Mouse (Mus musculus) C2C12 (cell line): ENCODE data around the gene Hdac4. TPM values are rescaled to one million over a fixed set of nuclear protein-coding genes. Genes with fewer than 3 reads are reported as not detected.

Experiments
- H3K27me3 ChIP-seq: one replicate; pipeline ENCODE4 v1.6.1; 2011; ENCODE audit not compliant: control insufficient read depth, insufficient read depth, insufficient read length
- H3K36me3 ChIP-seq: one replicate; pipeline ENCODE4 v1.6.1; 2011; ENCODE audit not compliant: control insufficient read depth, insufficient read depth
- H3K4me3 ChIP-seq: one replicate; pipeline ENCODE4 v1.5.1; 2011; ENCODE audit warnings: mild to moderate bottlenecking, control low read depth; ENCODE audit not compliant: poor library complexity, insufficient read depth, severe bottlenecking
- H3K79me2 ChIP-seq: one replicate; pipeline ENCODE4 v1.6.1; 2011; ENCODE audit not compliant: control insufficient read depth, insufficient read depth
- H3K79me3 ChIP-seq: one replicate; pipeline ENCODE4 v1.6.1; 2011; ENCODE audit warnings: low read depth, control low read depth
- H3ac ChIP-seq: one replicate; pipeline ENCODE3; 2011; ENCODE audit warnings: low read depth; ENCODE audit not compliant: control insufficient read depth, insufficient read length
- CEBPB ChIP-seq: IDR thresholded peaks from one replicate; pipeline ENCODE4 v1.6.1; 2011; ENCODE audit warnings: low read depth, mild to moderate bottlenecking, control low read depth, moderate library complexity
- CTCF ChIP-seq: IDR thresholded peaks from one replicate; pipeline ENCODE4 v1.5.1; 2011; ENCODE audit not compliant: control insufficient read depth, insufficient read depth, insufficient read length
- FOSL1 ChIP-seq: IDR thresholded peaks from one replicate; pipeline ENCODE4 v1.8.0; 2011; ENCODE audit warnings: mild to moderate bottlenecking, low read length; ENCODE audit not compliant: poor library complexity, insufficient read depth, severe bottlenecking
- MAX ChIP-seq: IDR thresholded peaks from one replicate; pipeline ENCODE4 v1.6.1; 2011; ENCODE audit warnings: mild to moderate bottlenecking, control low read depth
- MYOD1 ChIP-seq: IDR thresholded peaks from one replicate; pipeline ENCODE4 v1.6.1; 2011; ENCODE audit warnings: low read depth; ENCODE audit not compliant: control insufficient read depth, insufficient read length
- MYOG ChIP-seq: IDR thresholded peaks from one replicate; pipeline ENCODE4 v1.6.1; 2011; ENCODE audit not compliant: control insufficient read depth, insufficient read length; ENCODE audit errors: extremely low read depth
- USF1 ChIP-seq: IDR thresholded peaks from one replicate; pipeline ENCODE4 v1.6.1; 2011; ENCODE audit warnings: low read depth, mild to moderate bottlenecking, control low read depth, moderate library complexity
- polyA plus RNA-seq: library from polyadenylated mRNA; unstranded; fragments of >200 nt; fragmentation: generic; extraction: Trizol; gene quantifications from one replicate; pipeline ENCODE4 v1.2.1, GENCODE M21; 2012; ENCODE audit warnings: missing spikeins

Hdac4 gene
- polyA plus RNA-seq, 1 experiment: 9.6 TPM

- Histone ChIP-seq H3K79me3 (no peaks in the 10 kb centered on the region), H3K36me3 (no peaks in the 10 kb centered on the region), H3K79me2 (peaks cover 33% of the 10 kb centered on the region), H3ac (no peak overlapping the region), H3K27me3 (no peaks in the 10 kb centered on the region), H3K4me3 (no peak overlapping the region)
- TF ChIP-seq MYOD1: peak; percentile 42
- no peak for TF ChIP-seq CTCF
- no peak for TF ChIP-seq FOSL1
These were observed 154.2 kb downstream of the Hdac4 start for GRCm38 (mm10) chr1:92041290-92041689.

GRCm38 (mm10) chr1:92038714-92039113 is 156.8 kb downstream of the Hdac4 start:
- H3K27me3 ChIP-seq: no peaks in the 10 kb centered on the region
- H3K36me3 ChIP-seq: no peaks in the 10 kb centered on the region
- no peak overlapping the region for H3K4me3 ChIP-seq
- TF ChIP-seq MYOG: no peak
- no peak overlapping the region for H3ac ChIP-seq
- H3K79me3 ChIP-seq: no peaks in the 10 kb centered on the region
- peaks cover 26% of the 10 kb centered on the region for H3K79me2 ChIP-seq

- no peak for TF ChIP-seq FOSL1
- no peak for TF ChIP-seq MYOG
- Histone ChIP-seq H3K36me3 (no peaks in the 10 kb centered on the region), H3K27me3 (no peaks in the 10 kb centered on the region), H3ac (no peak overlapping the region), H3K79me3 (no peaks in the 10 kb centered on the region), H3K79me2 (peaks cover 26% of the 10 kb centered on the region), H3K4me3 (no peak overlapping the region)
These were observed 158.5 kb downstream of the Hdac4 start for GRCm38 (mm10) chr1:92037039-92037438.

- no peak for TF ChIP-seq USF1
- no peak for TF ChIP-seq CEBPB
- no peak for TF ChIP-seq MYOD1
- no peak for TF ChIP-seq FOSL1
- no peak for TF ChIP-seq MAX
- no peak for TF ChIP-seq CTCF
- no peak for TF ChIP-seq MYOG
- H3K36me3 ChIP-seq: no peaks in the 10 kb centered on the region
- no peaks in the 10 kb centered on the region for H3K79me3 ChIP-seq
- H3K27me3 ChIP-seq: no peaks in the 10 kb centered on the region
- peaks cover 22% of the 10 kb centered on the region for H3K79me2 ChIP-seq
- H3ac ChIP-seq: no peak overlapping the region
- no peak overlapping the region for H3K4me3 ChIP-seq
These were observed 159.7 kb downstream of the Hdac4 start for GRCm38 (mm10) chr1:92035770-92036169.

- no peak for TF ChIP-seq MAX
- TF ChIP-seq CTCF: no peak
- TF ChIP-seq FOSL1: no peak
- TF ChIP-seq CEBPB: no peak
- no peak for TF ChIP-seq MYOG
- no peak for TF ChIP-seq MYOD1
- TF ChIP-seq USF1: no peak
These were observed 161.3 kb downstream of the Hdac4 start for GRCm38 (mm10) chr1:92034247-92034646.

GRCm38 (mm10) chr1:92033463-92033862 is 162.0 kb downstream of the Hdac4 start:
- H3K4me3 ChIP-seq: no peak overlapping the region
- TF ChIP-seq MYOD1: no peak
- no peak for TF ChIP-seq CEBPB
- no peak for TF ChIP-seq USF1
- no peak for TF ChIP-seq MAX
- no peak for TF ChIP-seq FOSL1
- TF ChIP-seq MYOG: no peak
- TF ChIP-seq CTCF: no peak
- H3ac ChIP-seq: no peak overlapping the region
- H3K79me2 ChIP-seq: peaks cover 6% of the 10 kb centered on the region
- no peaks in the 10 kb centered on the region for H3K27me3 ChIP-seq
- H3K36me3 ChIP-seq: no peaks in the 10 kb centered on the region
- H3K79me3 ChIP-seq: no peaks in the 10 kb centered on the region

More at GRCm38 (mm10) chr1:92034247-92034646, 161.3 kb downstream of the Hdac4 start:
- Histone ChIP-seq H3K27me3 (no peaks in the 10 kb centered on the region), H3K79me2 (peaks cover 7% of the 10 kb centered on the region), H3K4me3 (no peak overlapping the region), H3K36me3 (no peaks in the 10 kb centered on the region), H3ac (no peak overlapping the region), H3K79me3 (no peaks in the 10 kb centered on the region)
